Mouse (Mus musculus) megakaryocyte-erythroid progenitor cell, adult 5 weeks (primary cell): ENCODE measurements around the gene Krtap19-3. TPM values are rescaled to one million over a fixed set of nuclear protein-coding genes. Genes with fewer than 3 reads are reported as not detected.

ENCODE experiments used
- polyA plus RNA-seq: library from polyadenylated mRNA; stranded (reverse); fragments of >175 nt; gene quantifications from 2 replicates; pipeline ENCODE4 v1.2.3, GENCODE M21; 2012

The Krtap19-3 gene
- polyA plus RNA-seq: not detected in 2 replicates

DNA sequence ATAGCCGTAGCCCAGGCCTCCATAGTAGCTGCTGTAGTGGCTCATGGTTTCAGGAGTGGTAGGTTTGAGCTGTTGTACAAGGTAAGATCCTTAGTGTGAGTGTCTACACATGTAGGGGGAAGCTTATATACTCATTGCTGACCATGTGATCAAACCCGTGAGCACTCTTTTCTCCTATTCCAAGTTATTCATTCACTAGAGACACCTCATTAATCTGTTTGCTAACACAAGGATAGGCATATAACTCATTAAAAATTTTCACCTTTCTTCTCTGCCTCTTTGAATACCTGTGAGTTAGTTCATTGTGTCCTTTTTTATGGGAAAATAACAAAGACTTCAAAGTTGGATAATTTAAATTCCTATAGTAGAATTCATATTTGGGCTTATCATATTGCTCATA lies at the start of gene Krtap19-3:
Krtap19-3 (minus strand) TSS at position 101 of the 400 bp plus-strand sequence.

DNA sequence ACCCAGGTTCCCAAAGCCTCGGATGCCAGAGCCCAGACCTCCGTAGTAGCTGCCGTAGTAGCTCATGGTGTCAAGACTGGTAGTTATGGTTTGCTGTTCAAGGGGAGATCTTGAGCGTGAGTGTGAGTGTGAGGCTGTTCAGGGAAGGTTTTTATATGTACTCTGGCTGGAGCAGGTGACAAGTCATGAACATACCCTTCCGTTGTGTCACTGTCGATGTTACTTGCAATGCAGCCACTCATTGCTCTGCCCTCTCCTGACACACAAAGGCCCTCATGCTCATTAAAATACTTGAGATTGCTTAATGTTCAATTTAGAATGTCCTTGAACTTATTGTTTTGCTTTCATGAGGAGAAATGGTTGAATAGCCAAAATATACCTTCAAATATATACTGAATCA lies 18.5 kb upstream of the Krtap19-3 start, which contains the start of gene Krtap19-5:
Krtap19-5 (minus strand) TSS at position 101 of the 400 bp plus-strand sequence.

DNA sequence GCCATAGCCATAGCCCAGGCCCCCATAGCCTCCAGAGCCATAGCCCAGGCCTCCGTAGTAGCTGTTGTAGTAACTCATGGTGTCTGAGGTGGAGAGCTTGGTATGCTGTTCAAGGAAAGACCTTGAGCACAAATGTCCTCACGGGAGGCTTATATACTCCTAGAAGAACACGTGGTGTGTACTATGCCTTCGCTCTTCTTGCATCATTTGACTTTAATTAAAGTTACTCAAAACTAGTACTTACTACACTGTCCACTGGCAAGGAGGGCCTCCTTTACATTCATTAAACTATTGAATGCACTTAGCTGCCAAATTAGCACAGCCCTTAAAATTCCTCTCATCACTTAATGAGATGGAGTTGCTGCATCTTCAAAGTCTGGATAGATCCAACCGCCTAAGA lies 7.2 kb upstream of the Krtap19-3 start, which contains the start of gene Krtap19-4:
Krtap19-4 (minus strand) TSS at position 101 of the 400 bp plus-strand sequence.

DNA sequence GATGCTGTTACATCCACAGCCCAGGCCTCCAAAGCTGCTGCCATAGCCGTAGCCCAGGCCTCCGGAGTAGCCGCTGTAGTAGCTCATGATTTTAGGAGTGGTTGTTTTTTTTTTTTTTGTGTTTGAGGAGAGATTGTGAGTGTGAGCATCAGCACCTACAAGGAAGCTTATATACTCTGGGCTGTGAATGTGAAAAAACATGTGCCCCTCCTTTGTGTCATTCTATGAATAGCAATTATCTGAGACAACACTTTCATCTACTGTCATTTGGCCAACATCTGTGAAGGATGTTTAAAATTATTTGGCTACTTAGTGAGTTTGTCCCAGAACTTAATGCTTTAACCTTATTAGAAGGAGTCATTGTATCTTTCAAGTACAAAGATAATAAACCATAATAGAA lies 3.7 kb downstream of the Krtap19-3 start, which contains the start of gene Krtap19-2:
Krtap19-2 (minus strand) TSS at position 101 of the 400 bp plus-strand sequence.

DNA sequence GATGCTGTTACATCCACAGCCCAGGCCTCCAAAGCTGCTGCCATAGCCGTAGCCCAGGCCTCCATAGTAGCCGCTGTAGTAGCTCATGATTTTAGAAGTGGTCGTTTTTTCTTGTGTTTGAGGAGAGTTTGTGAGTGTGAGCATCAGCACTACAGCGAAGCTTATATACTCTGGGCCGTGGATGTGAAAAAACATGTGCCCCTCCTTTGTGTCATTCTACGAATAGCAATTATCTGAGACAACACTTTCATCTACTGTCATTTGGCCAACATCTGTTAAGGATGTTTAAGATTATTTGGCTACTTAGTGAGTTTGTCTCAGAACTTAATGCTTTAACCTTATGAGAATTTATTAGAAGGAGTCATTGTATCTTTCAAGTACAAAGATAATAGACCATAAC lies 8.5 kb downstream of the Krtap19-3 start, which contains the start of gene Krtap19-1:
Krtap19-1 (minus strand) TSS at position 101 of the 400 bp plus-strand sequence.

Other genes with a start within 250 kb of the Krtap19-3 start
- not detected in 2 replicates for gene Krtap26-1, start 230.2 kb downstream of the Krtap19-3 start, polyA plus RNA-seq
- not detected in 2 replicates for gene Krtap27-1, start 206.4 kb downstream of the Krtap19-3 start, polyA plus RNA-seq
- not detected in 2 replicates for gene 2310061N02Rik, start 170.1 kb downstream of the Krtap19-3 start, polyA plus RNA-seq
- 0.13 TPM in 1 of 2 replicates, not detected in the other for gene Krtap13-1, start 149.2 kb downstream of the Krtap19-3 start, polyA plus RNA-seq
- 0.10 TPM in 1 of 2 replicates, not detected in the other for gene Krtap13, start 126.4 kb downstream of the Krtap19-3 start, polyA plus RNA-seq
- gene 2310034C09Rik, start 119.2 kb downstream of the Krtap19-3 start, polyA plus RNA-seq: not detected in 2 replicates
- gene 2310057N15Rik, start 103.8 kb downstream of the Krtap19-3 start, polyA plus RNA-seq: not detected in 2 replicates
- not detected in 2 replicates for gene Gm5965, start 100.1 kb downstream of the Krtap19-3 start, polyA plus RNA-seq
- gene Gm20741, start 65.8 kb downstream of the Krtap19-3 start, polyA plus RNA-seq: not detected in 2 replicates
- gene Krtap15, start 57.8 kb downstream of the Krtap19-3 start, polyA plus RNA-seq: not detected in 2 replicates
- not detected in 2 replicates for gene Krtap14, start 51.9 kb downstream of the Krtap19-3 start, polyA plus RNA-seq
- gene Krtap19-1, start 8.6 kb downstream of the Krtap19-3 start, polyA plus RNA-seq: not detected in 2 replicates
- not detected in 2 replicates for gene Krtap19-2, start 3.8 kb downstream of the Krtap19-3 start, polyA plus RNA-seq
- not detected in 2 replicates for gene Krtap19-4, start 7.1 kb upstream of the Krtap19-3 start, polyA plus RNA-seq
- gene Krtap19-5, start 18.4 kb upstream of the Krtap19-3 start, polyA plus RNA-seq: not detected in 2 replicates
- not detected in 2 replicates for gene Krtap19-9b, start 54.2 kb upstream of the Krtap19-3 start, polyA plus RNA-seq
- gene Krtap16-3, start 84.8 kb upstream of the Krtap19-3 start, polyA plus RNA-seq: not detected in 2 replicates
- not detected in 2 replicates for gene Krtap22-2, start 132.7 kb upstream of the Krtap19-3 start, polyA plus RNA-seq
- not detected in 2 replicates for gene Gm10229, start 137.2 kb upstream of the Krtap19-3 start, polyA plus RNA-seq
- gene Krtap6-1, start 153.7 kb upstream of the Krtap19-3 start, polyA plus RNA-seq: not detected in 2 replicates
- 0.28 TPM in 1 of 2 replicates, not detected in the other for gene Gm10228, start 163.4 kb upstream of the Krtap19-3 start, polyA plus RNA-seq
- gene Krtap6-5, start 169.8 kb upstream of the Krtap19-3 start, polyA plus RNA-seq: not detected in 2 replicates
- not detected in 2 replicates for gene 1110025L11Rik, start 186.0 kb upstream of the Krtap19-3 start, polyA plus RNA-seq
- gene Krtap6-3, start 206.0 kb upstream of the Krtap19-3 start, polyA plus RNA-seq: not detected in 2 replicates